Mouse (Mus musculus) stomach, postnatal 0 days (tissue): ENCODE measurements at regions not wholly inside any gene's neighbourhood (a gene's known extent, or its start where the extent isn't known, plus 50 kb on each side); places are given as distances from the start of the nearest gene placed in this dataset.
A peak's percentile ranks its signal among the peaks of the same experiment; 100 is the strongest.

ENCODE experiments used
- ATAC-seq: fragments of 200-750 bp; cut with Nextera tagmentation; 2 replicates; pipeline ENCODE4 v1.8.0; 2017; ENCODE audit not compliant: low FRiP score, low TSS enrichment
- DNase-seq: peaks from one replicate; pipeline ENCODE4 v3.0.0-alpha.2; 2016; ENCODE audit warnings: low spot score
- H3K27ac ChIP-seq: fragments of 300-500 bp; sonication (generic); replicated peaks from 2 replicates; pipeline ENCODE4 v1.5.1; 2014; ENCODE audit warnings: mild to moderate bottlenecking, control low read depth
- H3K27me3 ChIP-seq: fragments of 300-500 bp; sonication (generic); 2 replicates; pipeline ENCODE4 v1.6.1; 2014; ENCODE audit warnings: low read length; ENCODE audit not compliant: control insufficient read depth, insufficient read depth
- H3K36me3 ChIP-seq: fragments of 300-500 bp; sonication (generic); 2 replicates; pipeline ENCODE4 v1.6.1; 2014; ENCODE audit warnings: low read length, mixed read lengths; ENCODE audit not compliant: control insufficient read depth, insufficient read depth
- H3K4me1 ChIP-seq: fragments of 300-500 bp; sonication (generic); replicated peaks from 2 replicates; pipeline ENCODE4 v1.6.1; 2014; ENCODE audit warnings: antibody characterized with exemption; ENCODE audit not compliant: control insufficient read depth, insufficient read depth
- H3K4me2 ChIP-seq: fragments of 300-500 bp; sonication (generic); replicated peaks from 2 replicates; pipeline ENCODE4 v1.6.1; 2014; ENCODE audit warnings: low read depth, mild to moderate bottlenecking, control low read depth, moderate library complexity
- H3K4me3 ChIP-seq: fragments of 300-500 bp; sonication (generic); 2 replicates; pipeline ENCODE4 v1.5.1; 2014; ENCODE audit warnings: low read depth, low read length, control low read depth
- H3K9ac ChIP-seq: fragments of 300-500 bp; sonication (generic); 2 replicates; pipeline ENCODE4 v1.6.1; 2014; ENCODE audit warnings: mild to moderate bottlenecking, low read length, control low read depth, mixed read lengths
- H3K9me3 ChIP-seq: fragments of 300-500 bp; sonication (generic); 2 replicates; pipeline ENCODE4 v1.6.1; 2016; ENCODE audit warnings: low read length; ENCODE audit not compliant: control insufficient read depth
- CTCF ChIP-seq: IDR thresholded peaks from 2 replicates; pipeline ENCODE4 v1.5.1; 2016; ENCODE audit warnings: antibody characterized with exemption, low read depth, mild to moderate bottlenecking, moderate library complexity
- EP300 ChIP-seq: optimal IDR thresholded peaks from 2 replicates; pipeline ENCODE3; 2016; ENCODE audit warnings: antibody characterized with exemption
- WGBS: fragments of 180-500 bp; shearing (Covaris S2); extraction: QIAGEN DNeasy Blood & Tissue Kit; methylation state at CpG from one replicate; pipeline ENCODE4 v1.1.7; 2014; 5-methylcytosine and 5-hydroxymethylcytosine counted together

DNA sequence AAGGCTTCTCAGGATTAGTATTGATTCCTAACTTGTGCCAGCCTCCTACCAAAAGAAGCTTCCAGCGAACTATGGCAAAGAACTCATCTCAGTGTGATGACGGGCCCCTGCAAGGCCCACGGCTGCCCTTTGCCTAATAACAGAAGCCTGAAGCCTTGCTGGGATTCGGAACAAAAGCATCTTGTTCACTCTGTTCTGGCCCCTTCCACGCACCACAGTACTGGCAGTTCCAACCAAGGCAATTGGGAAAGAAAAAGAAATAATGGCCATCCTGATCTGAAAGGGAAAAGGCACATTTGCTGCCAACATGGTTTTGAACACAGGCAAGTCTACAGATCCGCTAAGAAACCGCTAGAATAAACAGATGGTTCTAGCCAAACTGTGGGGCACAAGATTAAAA is 150.4 kb upstream of the Tcerg1l start:
- ATAC-seq (no peak), DNase-seq (no peak)
- no peaks in the 10 kb centered on the region for H3K36me3 ChIP-seq
- no peaks in the 10 kb centered on the region for H3K4me1 ChIP-seq
- H3K9me3 ChIP-seq, result no peaks in the 10 kb centered on the region
- no peak overlapping the region for H3K9ac ChIP-seq
- H3K4me2 ChIP-seq, result no peak overlapping the region
- H3K27me3 ChIP-seq, result no peaks in the 10 kb centered on the region
- WGBS, result 78% methylated on average over 7 of the region's 7 CpGs
- no peak overlapping the region for H3K27ac ChIP-seq
- TF ChIP-seq CTCF, result no peak
- no peak for TF ChIP-seq EP300
- H3K4me3 ChIP-seq, result no peak overlapping the region

DNA sequence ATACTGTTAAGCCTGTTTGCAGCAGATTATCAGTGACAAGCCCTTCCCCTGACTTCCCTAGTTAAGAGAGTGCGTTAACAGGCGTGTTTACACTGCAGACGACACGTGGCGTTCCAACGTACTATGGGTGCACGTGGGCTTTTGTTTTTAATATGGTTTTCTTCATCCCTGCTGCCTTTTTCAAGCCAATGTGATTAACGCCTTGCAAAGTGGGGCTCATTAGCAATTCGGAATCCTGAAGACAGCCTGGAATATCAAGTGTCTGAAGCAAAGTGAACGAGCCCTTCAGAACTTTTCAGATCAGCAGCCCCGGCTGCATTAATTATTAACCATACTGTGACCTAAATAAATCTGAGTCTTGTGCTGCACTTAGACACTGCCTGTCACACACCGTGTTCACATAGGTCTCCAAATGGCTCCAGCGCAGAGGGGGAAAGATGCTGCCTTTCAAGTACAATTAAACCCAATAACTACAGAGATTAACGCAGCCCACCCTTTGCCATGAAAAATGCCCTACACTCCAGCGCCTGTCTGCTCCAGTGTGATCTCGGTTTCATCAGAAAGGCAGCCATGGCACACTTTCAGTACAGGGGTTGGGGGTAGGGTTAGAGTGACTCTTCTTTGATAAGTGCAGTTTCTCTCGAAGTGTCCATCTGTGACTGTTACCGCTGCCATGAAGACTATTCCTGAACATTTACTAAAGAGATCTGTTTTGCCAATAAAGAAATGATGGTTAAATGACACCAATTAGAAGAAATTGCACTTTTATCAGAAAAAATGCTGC is 140.7 kb upstream of the Tcerg1l start:
- Histone ChIP-seq H3K27me3 (no peaks in the 10 kb centered on the region), H3K9me3 (no peaks in the 10 kb centered on the region), H3K4me2 (peak overlapping the region; percentile 29; the same call in 1 of the 2 replicates), H3K36me3 (no peaks in the 10 kb centered on the region), H3K4me1 (no peaks in the 10 kb centered on the region), H3K4me3 (no peak overlapping the region), H3K9ac (no peak overlapping the region), H3K27ac (no peak overlapping the region)
- WGBS, result 37% methylated on average over 18 of the region's 18 CpGs
- TF ChIP-seq CTCF (no peak), EP300 (no peak)
- peak; percentile 45 for DNase-seq
- ATAC-seq, result peak; percentile 84

DNA sequence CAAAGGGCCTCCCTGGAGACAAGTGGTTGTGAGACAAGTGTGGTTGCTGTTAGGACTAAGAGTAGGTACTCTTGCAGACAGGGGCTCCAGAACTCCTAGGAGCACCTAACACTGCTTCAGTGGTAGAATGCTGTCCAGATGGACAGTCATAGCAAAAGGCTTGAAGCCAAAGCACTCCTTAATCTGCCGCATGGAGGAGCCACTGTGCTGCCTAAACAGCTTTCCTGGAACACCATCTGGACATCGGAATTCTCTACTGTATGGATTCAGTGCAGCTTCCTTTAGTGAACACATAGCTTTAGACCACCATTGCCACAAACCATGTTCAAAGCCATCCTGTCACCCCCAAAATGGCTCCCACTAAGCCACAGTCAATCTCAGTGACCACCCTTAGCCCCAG is 128.6 kb upstream of the Tcerg1l start:
- no peak for DNase-seq
- H3K4me2 ChIP-seq, result no peak overlapping the region
- no peak overlapping the region for H3K4me3 ChIP-seq
- H3K27me3 ChIP-seq, result no peaks in the 10 kb centered on the region
- ATAC-seq, result no peak
- no peak overlapping the region for H3K9ac ChIP-seq
- no peaks in the 10 kb centered on the region for H3K36me3 ChIP-seq
- H3K9me3 ChIP-seq, result no peaks in the 10 kb centered on the region
- WGBS, result 89% methylated on average over 2 of the region's 2 CpGs
- H3K27ac ChIP-seq, result no peak overlapping the region
- H3K4me1 ChIP-seq, result no peaks in the 10 kb centered on the region
- TF ChIP-seq EP300, result no peak
- peak; percentile 39 for TF ChIP-seq CTCF

DNA sequence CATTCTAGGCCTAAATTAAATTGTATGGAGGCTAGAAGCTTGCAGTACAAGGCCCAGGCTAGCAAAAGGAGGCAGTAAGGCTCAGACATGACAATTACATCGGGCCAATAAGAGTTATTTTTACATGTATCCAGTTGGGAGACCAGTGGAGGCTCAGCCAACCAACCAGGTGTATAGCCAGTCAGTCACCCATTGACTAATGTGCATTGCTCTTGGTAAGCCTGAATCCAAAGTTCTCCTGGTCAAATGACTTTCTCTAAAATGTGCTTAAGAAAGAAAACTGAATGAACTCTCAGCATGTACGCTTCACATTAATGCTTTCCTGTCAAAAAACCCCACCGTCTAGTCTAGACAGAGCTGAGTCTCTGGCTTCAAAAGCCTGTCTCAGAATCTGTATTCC is 127.4 kb upstream of the Tcerg1l start:
- no peak overlapping the region for H3K9ac ChIP-seq
- WGBS, result 80% methylated on average over 3 of the region's 3 CpGs
- H3K4me1 ChIP-seq, result no peaks in the 10 kb centered on the region
- no peak overlapping the region for H3K4me3 ChIP-seq
- H3K4me2 ChIP-seq, result no peak overlapping the region
- H3K27ac ChIP-seq, result no peak overlapping the region
- DNase-seq (no peak), ATAC-seq (no peak)
- no peaks in the 10 kb centered on the region for H3K27me3 ChIP-seq
- TF ChIP-seq EP300 (no peak), CTCF (no peak)
- no peaks in the 10 kb centered on the region for H3K36me3 ChIP-seq
- H3K9me3 ChIP-seq, result no peaks in the 10 kb centered on the region

DNA sequence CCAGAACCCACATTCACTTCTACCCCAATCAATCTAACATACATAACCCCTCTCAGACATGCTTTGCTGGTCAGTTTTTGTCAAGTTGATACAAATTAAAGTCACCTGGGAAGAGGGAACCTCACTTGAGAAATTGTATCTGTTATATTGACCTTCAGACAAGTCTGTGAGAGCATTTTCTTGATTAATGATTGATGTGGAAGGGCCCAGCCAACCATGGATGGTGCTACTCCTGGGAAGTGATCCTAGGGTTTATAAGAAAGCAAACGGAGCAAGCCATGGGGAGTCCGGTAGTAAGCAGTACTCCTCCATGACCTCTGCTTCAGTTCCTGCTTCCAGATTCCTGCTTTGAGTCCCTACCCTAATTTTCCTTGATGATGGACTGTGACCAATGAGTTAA is 116.6 kb upstream of the Tcerg1l start:
- ATAC-seq, result no peak
- 82% methylated on average over 2 of the region's 2 CpGs for WGBS
- Histone ChIP-seq H3K9ac (no peak overlapping the region), H3K36me3 (no peaks in the 10 kb centered on the region), H3K27ac (no peak overlapping the region), H3K27me3 (no peaks in the 10 kb centered on the region), H3K4me1 (no peaks in the 10 kb centered on the region), H3K9me3 (no peaks in the 10 kb centered on the region), H3K4me2 (no peak overlapping the region), H3K4me3 (no peak overlapping the region)
- DNase-seq, result no peak
- TF ChIP-seq CTCF (no peak), EP300 (no peak)

DNA sequence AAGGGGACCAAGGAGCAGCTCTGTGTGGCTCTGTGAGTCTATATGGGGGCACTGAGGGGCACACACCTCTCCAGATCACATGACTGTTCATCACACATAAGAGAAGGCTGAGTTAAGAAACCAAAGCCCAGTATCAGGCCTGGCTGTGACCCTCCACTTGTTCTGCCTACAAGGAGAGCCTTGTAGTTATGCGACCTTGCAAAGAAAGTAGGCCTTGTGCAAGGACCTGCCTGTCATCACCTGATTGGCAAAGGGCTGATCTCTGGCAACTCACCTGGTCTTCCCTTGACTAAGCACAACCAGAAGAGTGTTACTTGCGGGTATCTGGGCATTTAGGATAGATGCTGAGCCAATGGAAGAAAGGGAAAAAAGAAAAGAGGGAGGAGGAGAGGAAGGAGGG is 107.7 kb upstream of the Tcerg1l start:
- WGBS, result 88% methylated on average over 2 of the region's 2 CpGs
- no peaks in the 10 kb centered on the region for H3K36me3 ChIP-seq
- no peaks in the 10 kb centered on the region for H3K9me3 ChIP-seq
- H3K27me3 ChIP-seq, result no peaks in the 10 kb centered on the region
- H3K4me2 ChIP-seq, result no peak overlapping the region
- no peak overlapping the region for H3K27ac ChIP-seq
- no peak for DNase-seq
- H3K9ac ChIP-seq, result no peak overlapping the region
- H3K4me1 ChIP-seq, result no peaks in the 10 kb centered on the region
- no peak overlapping the region for H3K4me3 ChIP-seq
- TF ChIP-seq CTCF, result no peak
- no peak for ATAC-seq
